Mouse (Mus musculus) gastrocnemius, adult 2 months (tissue): ENCODE measurements at regions not wholly inside any gene's neighbourhood (a gene's known extent, or its start where the extent isn't known, plus 50 kb on each side); places are given as distances from the start of the nearest gene placed in this dataset.

Source experiments
- DNase-seq: peaks from one replicate; pipeline ENCODE4 v3.0.0; 2022
- H3K27ac ChIP-seq: fragments of 200-600 bp; 2 replicates; pipeline ENCODE4 v1.8.1; 2022; ENCODE audit warnings: mild to moderate bottlenecking
- H3K4me3 ChIP-seq: fragments of 200-600 bp; 2 replicates; pipeline ENCODE4 v1.8.1; 2022; ENCODE audit warnings: mild to moderate bottlenecking, moderate library complexity
- CTCF ChIP-seq: fragments of 200-600 bp; IDR thresholded peaks from 2 replicates; pipeline ENCODE4 v1.8.1; 2022; ENCODE audit warnings: antibody characterized with exemption, mild to moderate bottlenecking, moderate library complexity
- intact Hi-C: fragments of 180-260 bp; cut with DNase I; formaldehyde crosslinking; loops from one replicate; pipeline ENCODE4 v1.15.1; 2025

GRCm38 (mm10) chr14:105684826-105685465 is 211.7 kb downstream of the Spry2 start:
- no peak for TF ChIP-seq CTCF
- Histone ChIP-seq H3K27ac (no peak overlapping the region), H3K4me3 (no peak overlapping the region)
- intact Hi-C loops, result no loop called here
- DNase-seq, result no peak

GRCm38 (mm10) chr14:105684329-105684728 is 212.3 kb downstream of the Spry2 start:
- Histone ChIP-seq H3K4me3 (no peak overlapping the region), H3K27ac (no peak overlapping the region)
- TF ChIP-seq CTCF, result no peak
- intact Hi-C loops, result no loop called here
- no peak for DNase-seq

DNA sequence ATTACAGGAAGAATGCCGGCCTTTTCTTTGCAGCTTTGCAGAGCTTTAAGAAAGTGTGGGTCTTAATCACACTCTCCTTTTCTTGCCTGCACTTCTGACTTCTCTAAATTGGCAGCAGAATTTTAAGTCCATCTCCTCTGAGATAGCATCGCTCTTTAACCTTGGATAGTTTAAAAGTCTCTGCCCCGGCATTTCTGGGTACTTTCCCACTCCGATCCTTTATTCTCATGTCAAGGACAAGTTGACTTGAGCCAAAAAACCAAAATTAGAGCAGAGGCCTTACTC is 220.0 kb downstream of the Spry2 start:
- DNase-seq, result no peak
- peak overlapping the region; percentile 46 for H3K27ac ChIP-seq
- no peak for TF ChIP-seq CTCF
- intact Hi-C loops, result loop anchor here (2.0 to 5.0 kb wide), 2 partner anchors 54 to 216 kb away; no protein-coding TSS in a partner anchor
- peak overlapping the region; percentile 43 for H3K4me3 ChIP-seq

- peak overlapping the region; percentile 46 for H3K27ac ChIP-seq
- H3K4me3 ChIP-seq, result peak overlapping the region; percentile 43
- intact Hi-C loops, result loop anchor here (2.0 to 5.0 kb wide), 2 partner anchors 55 to 216 kb away; no protein-coding TSS in a partner anchor
- DNase-seq, result no peak
- TF ChIP-seq CTCF, result no peak
These were observed 220.6 kb downstream of the Spry2 start for GRCm38 (mm10) chr14:105675801-105676645.

DNA sequence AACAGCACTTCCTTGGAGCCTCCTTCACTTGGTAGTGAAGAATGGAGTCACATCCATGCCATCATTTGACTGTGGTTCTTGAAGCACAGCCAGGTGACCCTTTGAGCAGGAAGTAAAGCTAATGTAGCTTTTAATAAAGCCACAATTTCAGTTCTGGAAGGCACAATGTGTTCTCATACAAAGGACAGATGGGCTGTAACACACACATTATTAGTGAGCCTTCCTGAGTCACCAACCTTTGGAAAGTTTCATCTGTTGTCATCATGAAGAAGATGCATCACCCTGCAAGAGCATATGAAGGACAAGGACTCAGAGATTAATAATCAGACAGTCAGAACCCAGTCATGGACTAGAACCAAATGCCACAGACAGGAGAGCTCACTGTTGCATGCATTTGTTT is 221.6 kb downstream of the Spry2 start:
- DNase-seq, result no peak
- Histone ChIP-seq H3K27ac (no peak overlapping the region), H3K4me3 (no peak overlapping the region)
- intact Hi-C loops, result loop anchor here (5.0 kb wide), 1 partner anchor 217 kb away; no protein-coding TSS in a partner anchor
- no peak for TF ChIP-seq CTCF

DNA sequence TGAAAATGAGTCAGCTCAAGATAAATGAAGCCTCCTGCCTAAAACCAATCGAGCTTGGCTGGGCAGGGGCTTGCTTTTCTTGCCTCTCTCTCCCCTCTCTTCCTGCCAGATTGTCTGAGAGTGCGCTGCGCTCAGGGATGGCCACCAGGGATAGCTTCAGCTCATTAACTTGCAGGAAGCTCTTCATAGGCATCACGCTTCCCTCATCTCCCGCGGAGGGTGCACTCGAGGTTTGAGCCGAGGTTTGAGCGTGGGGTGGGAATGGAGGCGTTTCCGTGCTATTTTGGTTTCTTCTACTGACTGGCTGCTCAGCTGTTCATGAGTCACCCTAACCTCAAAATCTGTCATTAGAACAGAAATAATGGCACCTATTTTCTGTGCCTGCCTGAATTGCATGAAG is 227.7 kb downstream of the Spry2 start:
- H3K27ac ChIP-seq, result no peak overlapping the region
- DNase-seq, result peak; percentile 21
- H3K4me3 ChIP-seq, result peak overlapping the region; percentile 7; the same call in 1 of the 2 replicates
- no peak for TF ChIP-seq CTCF
- intact Hi-C loops, result no loop called here

- Histone ChIP-seq H3K4me3 (no peak overlapping the region), H3K27ac (no peak overlapping the region)
- DNase-seq, result no peak
- intact Hi-C loops, result no loop called here
- no peak for TF ChIP-seq CTCF
These were observed 231.9 kb downstream of the Spry2 start for GRCm38 (mm10) chr14:105664671-105665198.

DNA sequence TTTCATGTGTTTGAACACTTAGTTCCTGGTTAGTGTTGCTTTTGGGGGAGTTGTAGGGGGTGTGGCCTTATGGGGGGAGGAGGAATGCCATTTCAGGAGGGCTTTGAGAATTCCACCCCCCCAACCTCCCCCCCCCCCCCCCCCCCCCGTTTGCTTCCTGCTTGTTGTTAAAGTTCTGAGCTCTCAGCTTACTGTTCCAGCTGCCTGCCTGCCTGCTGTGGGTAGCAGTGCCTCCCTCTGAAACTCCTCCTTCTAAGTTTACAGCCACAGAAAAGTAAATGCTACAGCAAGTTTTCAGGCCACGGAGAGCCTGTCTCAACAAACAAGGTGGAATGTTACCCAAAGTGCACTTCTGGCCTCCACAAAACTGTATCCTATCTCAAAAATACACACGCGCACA is 233.1 kb downstream of the Spry2 start:
- no peak for TF ChIP-seq CTCF
- DNase-seq, result no peak
- Histone ChIP-seq H3K4me3 (no peak overlapping the region), H3K27ac (no peak overlapping the region)
- intact Hi-C loops, result no loop called here

GRCm38 (mm10) chr14:105662839-105663238 is 233.8 kb downstream of the Spry2 start:
- DNase-seq, result no peak
- H3K27ac ChIP-seq, result no peak overlapping the region
- intact Hi-C loops, result no loop called here
- H3K4me3 ChIP-seq, result no peak overlapping the region
- TF ChIP-seq CTCF, result no peak

- intact Hi-C loops, result no loop called here
- TF ChIP-seq CTCF, result no peak
- no peak overlapping the region for H3K27ac ChIP-seq
- H3K4me3 ChIP-seq, result no peak overlapping the region
- DNase-seq, result no peak
These were observed 238.3 kb downstream of the Spry2 start for GRCm38 (mm10) chr14:105658316-105658715.

DNA sequence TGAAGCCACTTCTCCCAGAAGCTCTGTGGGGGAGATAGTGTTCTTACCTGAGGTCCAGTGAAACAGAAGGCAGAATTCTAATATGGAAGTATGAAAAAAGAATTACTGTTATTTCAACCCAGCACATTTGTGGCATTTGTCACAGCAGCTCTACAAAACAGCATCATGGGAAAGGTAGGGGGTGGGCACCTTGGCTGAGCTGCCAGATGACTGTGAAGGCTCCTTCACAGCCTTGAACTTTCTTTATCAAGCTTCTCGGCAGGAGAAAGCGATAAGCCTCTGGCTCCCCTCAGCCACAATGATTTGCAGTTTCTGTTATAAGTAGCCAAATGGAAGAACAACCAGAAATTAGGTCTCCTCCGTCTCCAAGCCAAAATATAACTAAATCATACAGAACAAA is 249.5 kb downstream of the Spry2 start:
- H3K4me3 ChIP-seq, result no peak overlapping the region
- intact Hi-C loops, result no loop called here
- DNase-seq, result no peak
- no peak for TF ChIP-seq CTCF
- H3K27ac ChIP-seq, result no peak overlapping the region

DNA sequence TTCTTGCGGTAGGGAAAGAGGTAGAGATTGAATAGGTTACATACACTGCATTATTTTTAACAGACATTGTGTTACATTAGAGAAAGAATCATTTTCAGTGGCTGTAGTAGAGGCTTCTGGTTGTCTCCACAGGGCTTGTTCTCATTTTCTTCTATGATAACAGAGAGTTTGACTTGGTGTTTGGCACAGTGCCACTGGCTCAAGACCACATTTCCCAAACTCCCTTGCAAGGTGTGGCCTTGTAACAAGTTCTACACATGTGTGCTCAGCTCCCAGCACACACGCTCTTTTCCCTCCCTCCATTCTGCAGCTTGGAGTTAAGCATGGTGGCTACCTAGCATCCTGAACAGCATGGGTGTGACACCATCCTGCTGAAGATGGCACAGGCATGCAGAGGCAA is 252.2 kb downstream of the Spry2 start:
- intact Hi-C loops, result no loop called here
- Histone ChIP-seq H3K4me3 (no peak overlapping the region), H3K27ac (no peak overlapping the region)
- no peak for DNase-seq
- no peak for TF ChIP-seq CTCF

DNA sequence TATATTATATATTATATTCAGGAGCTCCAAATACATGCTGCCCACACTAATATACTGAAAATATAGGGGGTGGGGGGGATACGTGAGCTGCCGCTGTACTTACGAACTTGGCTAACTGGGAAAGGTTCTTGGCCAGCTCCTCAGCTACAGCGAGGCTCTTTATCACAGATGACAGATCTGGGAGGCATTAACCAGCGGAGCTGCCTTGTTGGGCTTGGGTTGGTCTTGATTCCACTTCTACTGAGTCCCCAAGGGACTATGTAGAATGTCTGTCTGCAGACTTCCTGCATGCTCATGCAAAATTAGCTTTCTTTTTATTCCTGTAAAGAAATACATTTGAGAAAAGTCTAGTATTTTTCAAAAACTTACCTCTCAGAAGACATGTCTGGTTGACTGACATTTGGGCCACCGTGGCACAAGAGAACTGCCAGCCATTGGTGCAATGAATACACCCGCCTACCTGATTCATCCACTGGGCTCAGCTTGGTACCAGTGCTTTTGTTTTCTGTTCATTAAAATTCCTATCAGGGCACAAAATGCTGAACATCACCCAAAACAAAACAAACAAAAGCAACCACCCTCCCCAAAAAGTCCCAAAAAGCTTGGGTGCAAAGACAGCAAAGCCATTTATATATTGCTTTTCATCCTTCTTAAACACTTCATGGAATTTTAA is 253.2 kb downstream of the Spry2 start:
- intact Hi-C loops, result no loop called here
- Histone ChIP-seq H3K27ac (no peak overlapping the region), H3K4me3 (no peak overlapping the region)
- no peak for TF ChIP-seq CTCF
- no peak for DNase-seq
